Mouse (Mus musculus) liver, adult 2 months (tissue): Measurements from ENCODE around the gene Macrod1. TPM values are rescaled to one million over a fixed set of nuclear protein-coding genes. Genes with fewer than 3 reads are reported as not detected.

Experiments
- DNase-seq: peaks from one replicate; pipeline ENCODE4 v3.0.0-alpha.2; 2011; ENCODE audit warnings: low read depth, low spot score; ENCODE audit errors: extremely low read depth
- H3K27ac ChIP-seq: fragments of 200-500 bp; replicated peaks from 2 replicates; pipeline ENCODE4 v1.5.1; 2012; ENCODE audit warnings: low read depth, mild to moderate bottlenecking, control low read depth, inconsistent platforms, low read length; ENCODE audit not compliant: insufficient read depth
- H3K27me3 ChIP-seq: fragments of 200-500 bp; 2 replicates; pipeline ENCODE4 v1.6.1; 2012; ENCODE audit warnings: mild to moderate bottlenecking, moderate library complexity, low read length, inconsistent platforms; ENCODE audit not compliant: control insufficient read depth, insufficient read depth
- H3K36me3 ChIP-seq: fragments of 200-500 bp; 2 replicates; pipeline ENCODE4 v1.6.1; 2012; ENCODE audit warnings: low read length, inconsistent platforms; ENCODE audit not compliant: control insufficient read depth, insufficient read depth
- H3K4me1 ChIP-seq: fragments of 200-500 bp; 2 replicates; pipeline ENCODE4 v1.6.1; 2011; ENCODE audit warnings: low read length; ENCODE audit not compliant: control insufficient read depth, insufficient read depth
- H3K4me3 ChIP-seq: fragments of 200-500 bp; 2 replicates; pipeline ENCODE4 v1.5.1; 2011; ENCODE audit warnings: low read depth, mild to moderate bottlenecking, control low read depth, low read length, moderate library complexity; ENCODE audit not compliant: insufficient read depth
- H3K79me2 ChIP-seq: fragments of 200-500 bp; 2 replicates; pipeline ENCODE4 v1.6.1; 2012; ENCODE audit warnings: inconsistent platforms, mild to moderate bottlenecking, low read length, moderate library complexity; ENCODE audit not compliant: control insufficient read depth, insufficient read depth
- H3K9ac ChIP-seq: fragments of 200-500 bp; 2 replicates; pipeline ENCODE4 v1.6.1; 2012; ENCODE audit warnings: low read depth, mild to moderate bottlenecking, control low read depth, inconsistent platforms, low read length
- CTCF ChIP-seq: fragments of 200-500 bp; IDR thresholded peaks from 2 replicates; pipeline ENCODE4 v1.5.1; 2011; ENCODE audit warnings: low read depth, low read length, control low read depth
- POLR2A ChIP-seq: fragments of 200-500 bp; IDR thresholded peaks from 2 replicates; pipeline ENCODE4 v1.6.1; 2011; ENCODE audit warnings: low read length, control low read depth; ENCODE audit not compliant: insufficient read depth; ENCODE audit errors: extremely low read depth
- WGBS: fragments of 180-500 bp; shearing (Covaris S2); methylation state at CpG from one replicate; pipeline ENCODE4 v1.1.7; 2018; 5-methylcytosine and 5-hydroxymethylcytosine counted together
- polyA plus RNA-seq: library from polyadenylated mRNA; depleted of rRNA; stranded (reverse); fragments of >200 nt; gene quantifications from 2 replicates; pipeline ENCODE4 v1.2.3, GENCODE M21; 2012
- total RNA-seq: library from RNA; depleted of rRNA; stranded (reverse); fragments of >200 nt; gene quantifications from 2 replicates; pipeline ENCODE4 v1.2.3, GENCODE M21; 2014

Macrod1 gene
- total and polyA plus RNA-seq, 2 experiments: 12.2 to 115 TPM

DNA sequence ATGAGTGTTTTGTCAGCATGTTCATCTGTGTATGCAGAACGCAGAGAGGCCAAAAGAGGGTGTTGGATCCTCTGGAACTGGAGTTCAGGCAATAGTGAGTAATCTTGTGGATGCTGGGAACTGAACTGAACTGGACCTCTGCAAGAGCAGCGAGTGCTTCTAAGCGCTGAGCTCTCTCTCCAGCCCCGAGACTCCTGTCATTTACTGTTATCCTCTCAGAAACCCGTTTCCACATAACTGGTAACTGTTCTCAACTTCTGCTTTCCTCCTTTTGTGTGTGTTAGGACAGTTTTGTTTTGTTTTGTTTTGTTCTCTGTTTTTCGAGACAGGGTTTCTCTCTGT is 161.3 kb downstream of the Macrod1 start:
- no peak for DNase-seq
- H3K4me3 ChIP-seq: no peak overlapping the region

DNA sequence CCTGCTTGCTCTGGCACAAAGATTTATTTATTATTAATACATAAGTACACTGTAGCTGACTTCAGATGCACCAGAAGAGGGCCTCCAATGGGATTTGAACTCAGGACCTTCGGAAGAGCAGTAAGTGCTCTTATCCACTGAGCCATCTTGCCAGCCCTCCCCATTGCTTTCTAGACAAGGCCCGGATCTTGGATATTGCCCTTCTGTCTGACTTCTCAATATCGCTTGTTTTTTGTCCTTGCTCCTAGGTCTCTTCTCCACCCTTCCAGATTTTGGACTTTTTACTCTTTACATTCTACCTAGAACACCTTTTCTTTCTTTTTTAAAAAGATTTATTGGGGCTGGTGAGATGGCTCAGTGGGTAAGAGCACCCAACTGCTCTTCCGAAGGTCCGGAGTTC is 162.1 kb downstream of the Macrod1 start:
- H3K27ac ChIP-seq: no peak overlapping the region
- peaks cover 9% of the 10 kb centered on the region; the same call in 1 of the 2 replicates for H3K36me3 ChIP-seq
- peaks cover 29% of the 10 kb centered on the region; the same call in 1 of the 2 replicates for H3K79me2 ChIP-seq
- DNase-seq: no peak
- no peaks in the 10 kb centered on the region for H3K27me3 ChIP-seq
- H3K4me1 ChIP-seq: peaks cover 15% of the 10 kb centered on the region
- TF ChIP-seq POLR2A (no peak), CTCF (no peak)
- 97% methylated on average over 5 of the region's 5 CpGs for WGBS
- H3K4me3 ChIP-seq: no peak overlapping the region
- H3K9ac ChIP-seq: no peak overlapping the region

More for the DNA sequence above, 161.3 kb downstream of the Macrod1 start:
- H3K4me1 ChIP-seq: peaks cover 15% of the 10 kb centered on the region
- H3K27ac ChIP-seq: no peak overlapping the region
- H3K9ac ChIP-seq: no peak overlapping the region
- no peak for TF ChIP-seq CTCF
- no peak for TF ChIP-seq POLR2A
- WGBS: 9% methylated on average over 6 of the region's 6 CpGs
- peaks cover 29% of the 10 kb centered on the region; the same call in 1 of the 2 replicates for H3K79me2 ChIP-seq
- H3K27me3 ChIP-seq: no peaks in the 10 kb centered on the region
- peaks cover 9% of the 10 kb centered on the region; the same call in 1 of the 2 replicates for H3K36me3 ChIP-seq

DNA sequence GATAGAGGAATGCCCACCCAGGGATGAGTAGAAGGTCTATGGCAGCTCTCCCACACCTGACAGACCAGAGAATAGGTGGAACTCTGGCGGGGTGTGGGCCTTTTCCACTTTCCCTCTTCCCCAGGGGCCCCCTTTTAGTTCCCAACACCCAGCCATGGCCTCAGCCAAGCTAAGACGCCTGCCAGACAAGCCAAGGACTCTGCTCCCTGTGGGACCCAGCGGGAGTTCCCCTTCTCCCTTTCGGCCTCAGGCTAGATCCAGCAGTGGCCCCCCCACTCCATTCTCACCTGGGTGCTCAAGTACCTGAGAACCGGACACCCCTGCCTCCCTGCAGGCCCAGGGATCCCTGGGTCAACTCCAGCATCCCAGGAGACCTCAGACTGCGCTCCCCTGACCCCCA is 165.6 kb downstream of the Macrod1 start:
- no peak for DNase-seq
- Histone ChIP-seq H3K36me3 (no peaks in the 10 kb centered on the region; the same call in 1 of the 2 replicates), H3K27me3 (no peaks in the 10 kb centered on the region), H3K79me2 (peaks cover 2% of the 10 kb centered on the region; the same call in 1 of the 2 replicates), H3K4me3 (no peak overlapping the region), H3K9ac (no peak overlapping the region), H3K4me1 (no peaks in the 10 kb centered on the region; the same call in 1 of the 2 replicates), H3K27ac (no peak overlapping the region)
- WGBS: 85% methylated on average over 6 of the region's 6 CpGs
- TF ChIP-seq POLR2A: no peak
- TF ChIP-seq CTCF: no peak

DNA sequence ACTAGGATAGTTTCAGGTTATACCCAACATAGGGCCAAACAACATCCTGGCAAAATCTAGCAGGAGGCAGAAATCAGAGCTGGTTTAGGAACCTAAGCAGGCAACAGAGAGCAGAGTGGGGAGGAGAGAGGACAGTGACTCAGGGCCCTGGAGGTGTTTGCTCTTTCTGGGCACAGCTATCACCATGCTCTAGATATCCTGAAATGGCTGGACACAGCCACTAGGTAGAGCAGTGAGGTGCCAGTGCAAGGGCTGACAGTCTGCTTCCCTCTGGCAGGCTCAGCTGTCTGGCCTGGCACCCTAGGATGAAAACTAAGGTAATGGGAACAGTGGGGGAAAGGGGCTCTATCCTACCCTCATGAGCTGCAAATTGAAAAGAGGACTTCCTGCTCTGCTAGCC is 166.9 kb downstream of the Macrod1 start:
- no peak overlapping the region for H3K4me3 ChIP-seq
- no peaks in the 10 kb centered on the region for H3K4me1 ChIP-seq
- no peaks in the 10 kb centered on the region for H3K27me3 ChIP-seq
- TF ChIP-seq POLR2A (no peak), CTCF (no peak)
- no peak overlapping the region for H3K27ac ChIP-seq
- no peaks in the 10 kb centered on the region; the same call in 1 of the 2 replicates for H3K36me3 ChIP-seq
- DNase-seq: no peak
- no peak overlapping the region for H3K9ac ChIP-seq
- no peaks in the 10 kb centered on the region for H3K79me2 ChIP-seq

DNA sequence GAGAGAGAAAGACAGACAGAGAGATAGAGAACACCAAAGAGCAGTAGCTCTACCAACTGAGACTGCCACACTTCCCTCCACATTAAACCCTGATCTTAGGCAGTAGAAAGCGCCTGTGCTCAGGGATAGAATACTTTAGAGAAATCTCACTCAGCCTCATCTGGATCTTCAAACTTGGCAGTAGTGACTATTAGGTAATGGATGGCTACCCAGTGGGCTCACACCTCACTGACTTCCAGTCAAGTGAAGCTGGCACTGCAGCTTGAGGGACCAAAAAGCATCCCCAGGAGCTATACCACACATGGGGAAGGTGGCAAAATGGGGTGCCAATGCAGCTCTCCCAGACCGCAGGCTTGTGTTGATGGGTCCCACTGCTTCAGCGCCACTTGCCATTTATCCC is 167.6 kb downstream of the Macrod1 start:
- 97% methylated on average over 3 of the region's 3 CpGs for WGBS
- no peak overlapping the region for H3K27ac ChIP-seq
- no peak overlapping the region for H3K4me3 ChIP-seq
- no peak for DNase-seq
- no peaks in the 10 kb centered on the region for H3K79me2 ChIP-seq
- no peaks in the 10 kb centered on the region for H3K4me1 ChIP-seq
- no peaks in the 10 kb centered on the region; the same call in 1 of the 2 replicates for H3K36me3 ChIP-seq
- no peak for TF ChIP-seq CTCF
- no peak for TF ChIP-seq POLR2A
- no peak overlapping the region for H3K9ac ChIP-seq
- no peaks in the 10 kb centered on the region for H3K27me3 ChIP-seq

DNA sequence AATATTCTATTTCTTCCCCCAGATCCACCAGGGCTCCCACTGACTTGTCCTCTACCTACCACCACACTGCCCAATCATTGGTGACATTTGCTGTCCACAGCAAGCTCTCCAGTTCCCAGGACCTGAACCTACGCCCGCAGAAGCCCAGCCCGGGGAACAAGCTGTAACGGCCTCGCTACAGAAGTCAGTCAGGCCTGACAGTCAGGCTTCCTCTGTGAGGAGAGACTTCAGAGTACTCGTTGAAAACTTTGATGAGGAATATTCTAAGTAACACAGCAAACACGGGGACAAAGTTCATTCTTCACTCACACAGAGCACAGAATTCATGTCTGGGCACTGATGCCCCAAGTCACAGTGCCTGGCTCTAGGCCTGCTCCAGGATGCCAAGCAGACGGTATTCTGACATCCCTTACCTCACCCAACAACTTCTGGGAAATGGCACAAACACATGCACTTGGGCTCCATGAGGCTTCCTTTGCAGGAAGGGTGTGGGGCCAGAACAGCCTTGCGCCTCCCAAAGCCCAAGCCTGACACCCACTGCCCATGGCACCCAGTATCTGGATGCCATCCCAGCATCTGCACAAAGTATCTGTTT is 168.6 kb downstream of the Macrod1 start:
- 80% methylated on average over 9 of the region's 9 CpGs for WGBS
- H3K79me2 ChIP-seq: no peaks in the 10 kb centered on the region
- DNase-seq: no peak
- H3K4me1 ChIP-seq: no peaks in the 10 kb centered on the region
- H3K36me3 ChIP-seq: no peaks in the 10 kb centered on the region; the same call in none of the 2 replicates
- no peak overlapping the region for H3K9ac ChIP-seq
- no peak for TF ChIP-seq POLR2A
- TF ChIP-seq CTCF: no peak
- no peak overlapping the region for H3K4me3 ChIP-seq
- H3K27me3 ChIP-seq: no peaks in the 10 kb centered on the region
- H3K27ac ChIP-seq: no peak overlapping the region
